Mouse (Mus musculus) Muller cell, postnatal 12 days (primary cell): Measurements from ENCODE around the gene Gpr50.

Experiments
- DNase-seq: peaks from one replicate; pipeline ENCODE4 v3.0.0-alpha.2; 2015; ENCODE audit errors: inconsistent ontology term

Gpr50 gene

DNA sequence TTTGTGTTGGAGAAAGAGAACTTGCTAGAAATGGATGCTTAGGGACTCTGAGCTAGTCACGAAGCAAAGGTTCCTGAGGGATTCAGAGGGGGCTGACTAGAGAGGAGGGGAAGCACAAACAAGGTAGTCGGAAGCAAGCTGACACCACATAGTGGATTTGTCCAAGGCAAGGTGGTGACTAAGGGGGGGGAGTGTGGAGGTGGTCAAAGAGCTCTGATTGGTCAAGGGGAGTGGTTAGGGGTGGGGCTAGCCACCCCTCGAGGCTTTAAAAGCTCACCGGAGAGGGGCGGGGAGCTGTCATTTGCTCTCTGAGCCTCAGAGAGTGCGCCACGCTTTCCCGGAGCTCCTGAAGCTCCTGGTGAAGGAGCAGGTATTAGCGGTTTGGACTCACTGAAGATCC lies at the start of gene Gpr50:
TSS of gene Gpr50 (plus strand) at position 294 of the 400 bp plus-strand sequence.
- DNase-seq = no peak

DNA sequence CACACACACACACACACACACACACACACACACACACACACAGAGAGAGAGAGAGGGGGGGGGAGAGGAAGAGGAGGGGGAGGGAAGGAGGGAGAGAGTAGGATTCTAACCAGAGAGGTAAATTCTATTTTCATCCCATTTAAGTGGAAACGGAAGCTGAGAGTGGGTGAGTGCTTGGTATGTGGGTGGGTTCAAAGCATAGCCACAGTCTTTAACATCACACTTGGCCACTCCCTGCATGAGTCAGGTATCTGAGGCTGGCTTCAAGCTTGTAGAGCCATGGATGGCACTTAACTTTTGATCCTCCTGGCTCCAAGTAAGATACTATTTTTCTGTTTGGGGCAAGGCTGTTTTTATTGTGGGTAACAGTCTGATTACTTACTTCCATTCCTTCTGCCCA lies 41.2 kb upstream of the Gpr50 start:
- no peak for DNase-seq

DNA sequence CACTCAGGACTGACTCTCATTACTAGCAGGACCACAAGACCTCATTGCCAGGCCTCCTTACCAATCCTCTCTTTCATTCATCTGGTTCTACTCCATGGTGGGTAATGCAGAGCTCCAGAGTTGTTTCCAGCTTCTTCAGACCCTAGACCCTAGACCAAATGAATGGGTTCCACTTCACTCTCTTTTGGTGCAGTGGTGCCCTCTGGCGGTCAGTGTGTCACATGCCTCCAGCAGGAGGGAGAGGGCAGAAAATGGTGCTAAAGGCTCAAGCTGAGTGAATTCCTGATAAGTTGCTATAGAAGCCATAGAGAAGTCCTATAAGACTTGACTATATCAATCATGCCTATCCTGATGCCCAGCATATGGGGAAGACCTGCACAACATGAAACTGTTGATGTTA lies 39.6 kb upstream of the Gpr50 start:
- peak; percentile 8 for DNase-seq

GRCm38 (mm10) chrX:71628306-71628705 lies 35.2 kb upstream of the Gpr50 start:
- peak; percentile 22 for DNase-seq

- DNase-seq = peak; percentile 60
These were observed 32.8 kb upstream of the Gpr50 start for GRCm38 (mm10) chrX:71630709-71631108.

- no peak for DNase-seq
These were observed 32.3 kb upstream of the Gpr50 start for GRCm38 (mm10) chrX:71631130-71631529.

DNA sequence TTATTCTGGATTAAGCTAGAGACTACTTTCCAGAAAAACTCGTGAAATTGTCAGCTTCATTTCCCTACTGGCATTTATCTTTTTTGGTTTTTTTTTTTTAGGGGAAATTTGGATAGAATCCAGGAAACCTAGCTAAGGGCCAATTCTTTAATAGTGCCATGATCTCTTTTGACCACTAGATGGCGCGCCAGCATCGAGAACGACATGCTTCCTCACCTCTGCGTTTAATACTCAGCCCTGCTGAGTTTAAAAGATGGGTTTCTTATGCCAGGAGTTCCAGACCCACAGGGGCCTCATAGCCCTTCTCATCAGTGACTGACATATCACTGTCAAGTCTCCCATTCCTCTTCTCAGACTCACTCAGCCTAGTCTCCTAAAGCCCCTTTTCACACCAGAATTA lies 15.5 kb upstream of the Gpr50 start:
- DNase-seq = peak; percentile 35

- DNase-seq = no peak
These were observed 15.0 kb upstream of the Gpr50 start for GRCm38 (mm10) chrX:71648434-71648833.

- DNase-seq = peak; percentile 69
These were observed 14.5 kb upstream of the Gpr50 start for GRCm38 (mm10) chrX:71648848-71649454.

- peak; percentile 36 for DNase-seq
These were observed 13.5 kb upstream of the Gpr50 start for GRCm38 (mm10) chrX:71649993-71650392.

- no peak for DNase-seq
These were observed 1.7 kb upstream of the Gpr50 start for GRCm38 (mm10) chrX:71661794-71662193.

GRCm38 (mm10) chrX:71663871-71664687 lies 612 bp downstream of the Gpr50 start:
- no peak for DNase-seq

DNA sequence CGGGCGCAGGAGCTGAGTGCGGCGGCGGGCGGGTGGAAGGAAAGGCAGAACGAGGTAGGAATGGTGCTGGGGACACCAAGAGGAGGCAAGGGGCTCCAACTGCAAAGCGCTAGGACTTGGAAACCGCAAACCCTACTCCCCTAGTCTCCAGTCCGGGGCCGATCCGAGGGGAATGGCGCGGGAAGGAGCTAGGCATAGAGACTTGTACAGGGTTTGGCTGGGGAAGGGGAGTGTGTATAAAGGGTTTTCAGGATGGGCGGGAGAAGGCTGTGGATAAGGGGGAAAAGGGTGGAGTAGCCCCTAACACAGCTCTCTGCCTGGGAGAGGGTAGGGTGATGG lies 1.2 kb downstream of the Gpr50 start:
- no peak for DNase-seq

GRCm38 (mm10) chrX:71670254-71670653 lies 6.8 kb downstream of the Gpr50 start:
- DNase-seq = no peak

- DNase-seq = no peak
These were observed 37.5 kb downstream of the Gpr50 start for GRCm38 (mm10) chrX:71700817-71701469.
